Mouse (Mus musculus): ENCODE results near the gene Car10. TPM values are rescaled to one million over a fixed set of nuclear protein-coding genes. Genes with fewer than 3 reads are reported as not detected.

The Car10 gene
- polyA plus RNA-seq, 1 experiment from 2014 or later: 0.27 TPM

DNA sequence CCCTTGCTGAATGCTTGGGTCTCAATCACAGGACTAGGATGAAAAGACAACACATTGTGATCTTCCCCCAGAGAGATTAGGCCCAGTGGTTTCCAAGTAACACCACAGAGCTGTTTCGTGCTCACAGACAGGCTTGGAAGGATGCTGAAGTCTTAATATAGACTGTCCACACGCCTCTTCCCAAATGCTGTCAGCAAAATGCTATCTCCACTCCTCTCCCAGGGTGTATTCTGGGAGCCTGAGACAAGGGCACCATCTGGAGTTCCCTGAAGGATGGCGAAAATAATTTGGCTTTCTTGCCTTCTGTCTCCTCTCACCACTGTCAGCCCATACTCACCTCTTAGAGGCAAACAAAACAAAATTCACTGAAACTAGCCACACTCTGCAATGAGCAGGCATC, 467.9 kb downstream of the Car10 start:
- no peak for ATAC-seq (replicated peaks; ENCODE audit: low FRiP score, low TSS enrichment, low read depth)
- 78% methylated on average over 3 of the region's 3 CpGs for WGBS

DNA sequence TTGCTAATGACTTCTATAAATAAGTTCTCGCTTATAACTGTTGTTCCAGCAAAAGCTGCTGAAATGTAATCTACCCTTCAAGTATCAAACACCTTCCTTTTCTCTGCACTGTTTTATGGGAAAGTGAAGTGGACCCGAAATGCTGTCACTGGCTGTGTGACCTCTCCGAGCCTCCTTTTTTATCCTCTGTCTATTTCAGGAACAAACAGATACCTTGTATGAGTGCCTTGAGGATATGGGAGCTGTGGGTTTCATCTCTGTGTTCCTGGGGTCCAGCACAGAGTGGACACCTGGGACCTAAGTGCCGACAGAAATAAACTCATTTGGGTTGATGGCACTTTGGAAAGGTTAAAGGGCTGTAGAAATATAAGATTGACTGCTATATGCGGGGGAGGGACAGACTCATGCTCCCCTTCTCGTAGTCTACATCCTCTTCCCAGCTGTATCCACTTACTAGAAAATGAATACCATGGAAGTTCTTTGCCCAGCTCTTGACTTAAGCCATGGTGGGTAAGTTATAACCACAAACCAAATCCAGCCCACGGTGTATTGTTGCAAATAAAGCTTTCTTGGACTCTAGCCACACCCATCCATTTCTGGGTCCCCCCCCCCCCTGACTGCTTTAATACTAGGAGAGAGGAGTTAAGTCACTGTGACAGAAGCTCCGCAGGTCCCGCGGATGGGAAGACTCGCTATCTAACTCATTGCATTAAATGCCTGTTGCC, 474.3 kb downstream of the Car10 start:
- H3K4me1 ChIP-seq (replicated peaks; ENCODE audit: control insufficient read depth, insufficient read depth, low read length): no peaks in the 10 kb centered on the region
- H3K36me3 ChIP-seq (ENCODE audit: control insufficient read depth, insufficient read depth, low read length): no peaks in the 10 kb centered on the region
- H3K9ac ChIP-seq (ENCODE audit: low read length): no peak overlapping the region
- H3K4me3 ChIP-seq (ENCODE audit: low read depth, low read length): no peak overlapping the region
- no peak overlapping the region for H3K4me2 ChIP-seq (ENCODE audit: low read length)
- no peak overlapping the region for H3K27ac ChIP-seq (ENCODE audit: low read depth)
- ATAC-seq (replicated peaks; ENCODE audit: low FRiP score, low TSS enrichment, low read depth) (no peak), DNase-seq (ENCODE audit: low spot score) (no peak)
- WGBS: 81% methylated on average over 11 of the region's 11 CpGs
- H3K9me3 ChIP-seq (ENCODE audit: control insufficient read depth, low read length): no peaks in the 10 kb centered on the region
- H3K27me3 ChIP-seq (replicated peaks; ENCODE audit: control insufficient read depth, insufficient read depth, low read length): no peaks in the 10 kb centered on the region

More for the DNA sequence above, 467.9 kb downstream of the Car10 start:
- no peak for DNase-seq (ENCODE audit: low spot score)
- Histone ChIP-seq H3K27me3 (replicated peaks; ENCODE audit: control insufficient read depth, insufficient read depth, low read length) (no peaks in the 10 kb centered on the region), H3K36me3 (ENCODE audit: control insufficient read depth, insufficient read depth, low read length) (no peaks in the 10 kb centered on the region), H3K9ac (ENCODE audit: low read length) (no peak overlapping the region), H3K4me2 (ENCODE audit: low read length) (no peak overlapping the region), H3K9me3 (ENCODE audit: control insufficient read depth, low read length) (no peaks in the 10 kb centered on the region), H3K27ac (ENCODE audit: low read depth) (no peak overlapping the region), H3K4me3 (ENCODE audit: low read depth, low read length) (no peak overlapping the region), H3K4me1 (replicated peaks; ENCODE audit: control insufficient read depth, insufficient read depth, low read length) (no peaks in the 10 kb centered on the region)

DNA sequence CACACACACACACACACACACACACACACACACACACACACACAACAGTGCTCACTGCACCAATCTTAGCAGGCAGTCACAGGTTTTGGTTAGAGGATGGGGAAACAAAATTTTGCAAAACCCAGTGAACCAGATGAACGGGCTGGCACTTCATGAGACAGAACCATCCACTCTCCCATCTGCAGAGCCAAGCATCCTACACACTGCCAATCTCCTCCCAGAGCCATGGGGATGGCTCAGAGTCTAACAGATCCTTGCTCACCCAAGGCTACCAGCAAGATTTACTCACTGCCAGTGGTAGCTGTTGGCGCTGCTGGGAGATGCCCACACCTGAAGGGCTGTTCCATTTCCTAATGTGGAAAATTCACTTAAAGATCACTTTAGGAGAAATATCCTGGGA, 479.6 kb downstream of the Car10 start:
- Histone ChIP-seq H3K4me1 (replicated peaks; ENCODE audit: control insufficient read depth, insufficient read depth, low read length) (no peaks in the 10 kb centered on the region), H3K27me3 (replicated peaks; ENCODE audit: control insufficient read depth, insufficient read depth, low read length) (no peaks in the 10 kb centered on the region), H3K9me3 (ENCODE audit: control insufficient read depth, low read length) (no peaks in the 10 kb centered on the region), H3K9ac (ENCODE audit: low read length) (no peak overlapping the region), H3K36me3 (ENCODE audit: control insufficient read depth, insufficient read depth, low read length) (no peaks in the 10 kb centered on the region), H3K4me2 (ENCODE audit: low read length) (no peak overlapping the region), H3K4me3 (ENCODE audit: low read depth, low read length) (no peak overlapping the region), H3K27ac (ENCODE audit: low read depth) (no peak overlapping the region)
- ATAC-seq (replicated peaks; ENCODE audit: low FRiP score, low TSS enrichment, low read depth) (no peak), DNase-seq (ENCODE audit: low spot score) (no peak)
- 86% methylated on average over 2 of the region's 2 CpGs for WGBS

DNA sequence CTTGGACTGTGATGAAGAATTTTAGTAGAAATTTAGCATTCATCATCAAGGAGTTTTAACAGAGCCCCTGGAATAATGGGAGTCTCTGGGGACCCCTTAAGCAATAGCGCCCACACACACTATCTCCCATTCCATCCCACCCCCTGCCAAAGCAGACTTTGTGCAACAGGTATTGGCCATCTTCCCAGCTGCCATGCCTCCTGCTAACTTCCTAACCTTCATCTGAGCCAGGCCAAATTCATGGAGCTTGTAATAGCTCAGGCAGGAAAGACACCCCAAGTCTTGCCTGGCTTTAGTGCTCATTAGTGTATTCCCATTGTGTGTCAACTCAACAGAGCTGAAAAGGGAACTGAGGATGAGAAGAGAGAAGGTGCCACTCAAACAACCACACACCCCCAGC, 481.8 kb downstream of the Car10 start:
- H3K9me3 ChIP-seq (ENCODE audit: control insufficient read depth, low read length): no peaks in the 10 kb centered on the region
- H3K9ac ChIP-seq (ENCODE audit: low read length): no peak overlapping the region
- H3K27me3 ChIP-seq (replicated peaks; ENCODE audit: control insufficient read depth, insufficient read depth, low read length): no peaks in the 10 kb centered on the region
- no peak overlapping the region for H3K4me2 ChIP-seq (ENCODE audit: low read length)
- WGBS: 94% methylated on average over 1 of the region's 1 CpGs
- H3K36me3 ChIP-seq (ENCODE audit: control insufficient read depth, insufficient read depth, low read length): no peaks in the 10 kb centered on the region
- no peak overlapping the region for H3K27ac ChIP-seq (ENCODE audit: low read depth)
- DNase-seq (ENCODE audit: low spot score) (no peak), ATAC-seq (replicated peaks; ENCODE audit: low FRiP score, low TSS enrichment, low read depth) (no peak)
- no peak overlapping the region for H3K4me3 ChIP-seq (ENCODE audit: low read depth, low read length)
- no peaks in the 10 kb centered on the region for H3K4me1 ChIP-seq (replicated peaks; ENCODE audit: control insufficient read depth, insufficient read depth, low read length)

DNA sequence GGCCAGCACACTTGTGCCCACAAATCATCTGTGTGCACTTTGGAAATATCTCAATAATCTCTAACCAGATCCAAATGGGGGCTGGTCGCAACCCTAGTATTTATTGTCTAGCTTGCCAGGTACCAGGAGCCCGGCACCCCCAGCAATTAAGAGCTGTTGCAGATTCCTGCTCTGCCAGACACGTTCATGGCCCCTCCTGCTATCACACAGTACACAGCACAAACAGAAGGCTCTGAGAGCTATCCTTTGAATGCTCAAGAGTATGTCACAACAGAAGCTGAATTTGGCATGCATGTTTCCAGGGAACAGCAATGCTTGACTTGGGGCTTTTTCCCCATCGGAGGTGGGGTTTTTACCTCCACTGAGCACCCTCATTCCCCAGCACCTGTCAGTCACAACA, 483.5 kb downstream of the Car10 start:
- WGBS: 26% methylated on average over 4 of the region's 4 CpGs
- no peak overlapping the region for H3K27ac ChIP-seq (ENCODE audit: low read depth)
- no peaks in the 10 kb centered on the region for H3K4me1 ChIP-seq (replicated peaks; ENCODE audit: control insufficient read depth, insufficient read depth, low read length)
- no peaks in the 10 kb centered on the region for H3K9me3 ChIP-seq (ENCODE audit: control insufficient read depth, low read length)
- no peak for DNase-seq (ENCODE audit: low spot score)
- H3K4me3 ChIP-seq (ENCODE audit: low read depth, low read length): no peak overlapping the region
- H3K9ac ChIP-seq (ENCODE audit: low read length): no peak overlapping the region
- no peaks in the 10 kb centered on the region for H3K36me3 ChIP-seq (ENCODE audit: control insufficient read depth, insufficient read depth, low read length)
- no peak for ATAC-seq (replicated peaks; ENCODE audit: low FRiP score, low TSS enrichment, low read depth)
- H3K27me3 ChIP-seq (replicated peaks; ENCODE audit: control insufficient read depth, insufficient read depth, low read length): no peaks in the 10 kb centered on the region
- no peak overlapping the region for H3K4me2 ChIP-seq (ENCODE audit: low read length)

DNA sequence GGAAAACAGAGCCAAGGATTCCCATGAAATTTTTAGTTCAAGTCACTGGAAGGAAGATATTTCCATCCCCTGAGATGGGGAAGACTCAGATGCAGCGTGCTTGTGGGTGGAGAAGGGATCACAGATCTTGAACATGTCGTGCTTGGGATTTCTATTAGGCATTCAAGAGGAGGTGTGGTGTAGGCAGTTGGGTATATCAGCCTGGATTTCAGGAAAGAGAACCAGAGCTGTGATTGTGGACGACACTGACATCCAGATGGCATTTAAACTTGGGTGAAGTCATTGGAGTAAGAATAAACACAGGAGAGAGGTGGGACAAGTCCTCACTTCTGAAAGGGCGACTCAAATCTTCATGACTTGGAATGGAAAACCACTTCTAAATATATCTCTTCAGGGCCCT, 490.0 kb downstream of the Car10 start:
- WGBS: 74% methylated on average over 4 of the region's 4 CpGs
- ATAC-seq (replicated peaks; ENCODE audit: low FRiP score, low TSS enrichment, low read depth): no peak

DNA sequence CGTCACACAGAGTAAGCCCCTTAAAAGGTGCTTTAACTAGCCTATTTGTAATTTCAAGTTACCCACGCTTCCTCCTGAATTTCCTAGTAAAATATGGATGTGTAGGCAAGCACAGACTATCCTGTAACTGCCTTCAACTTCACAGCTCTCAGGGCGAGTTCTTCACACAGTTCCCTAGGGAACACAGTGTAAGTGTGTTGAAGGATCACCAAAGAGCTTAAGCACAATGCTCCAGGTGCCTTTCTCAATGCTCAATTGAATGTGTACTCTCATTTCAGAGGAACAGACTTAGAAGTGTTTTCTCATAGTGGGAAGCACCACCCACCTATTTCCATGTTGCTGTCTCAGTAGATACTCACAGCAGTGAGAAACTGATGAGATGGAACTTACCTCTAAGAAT, 492.8 kb downstream of the Car10 start:
- Histone ChIP-seq H3K27ac (ENCODE audit: low read depth) (no peak overlapping the region), H3K4me1 (replicated peaks; ENCODE audit: control insufficient read depth, insufficient read depth, low read length) (no peaks in the 10 kb centered on the region), H3K4me3 (ENCODE audit: low read depth, low read length) (no peak overlapping the region), H3K4me2 (ENCODE audit: low read length) (no peak overlapping the region), H3K9ac (ENCODE audit: low read length) (no peak overlapping the region), H3K36me3 (ENCODE audit: control insufficient read depth, insufficient read depth, low read length) (no peaks in the 10 kb centered on the region), H3K9me3 (ENCODE audit: control insufficient read depth, low read length) (no peaks in the 10 kb centered on the region), H3K27me3 (replicated peaks; ENCODE audit: control insufficient read depth, insufficient read depth, low read length) (no peaks in the 10 kb centered on the region)
- 70% methylated on average over 3 of the region's 3 CpGs for WGBS
- ATAC-seq (replicated peaks; ENCODE audit: low FRiP score, low TSS enrichment, low read depth) (no peak), DNase-seq (ENCODE audit: low spot score) (no peak)

More for the DNA sequence above, 490.0 kb downstream of the Car10 start:
- no peak overlapping the region for H3K9ac ChIP-seq (ENCODE audit: low read length)
- no peaks in the 10 kb centered on the region for H3K4me1 ChIP-seq (replicated peaks; ENCODE audit: control insufficient read depth, insufficient read depth, low read length)
- H3K27ac ChIP-seq (ENCODE audit: low read depth): no peak overlapping the region
- H3K36me3 ChIP-seq (ENCODE audit: control insufficient read depth, insufficient read depth, low read length): no peaks in the 10 kb centered on the region
- no peak overlapping the region for H3K4me3 ChIP-seq (ENCODE audit: low read depth, low read length)
- H3K4me2 ChIP-seq (ENCODE audit: low read length): no peak overlapping the region
- H3K9me3 ChIP-seq (ENCODE audit: control insufficient read depth, low read length): no peaks in the 10 kb centered on the region
- no peak for DNase-seq (ENCODE audit: low spot score)
- H3K27me3 ChIP-seq (replicated peaks; ENCODE audit: control insufficient read depth, insufficient read depth, low read length): no peaks in the 10 kb centered on the region

DNA sequence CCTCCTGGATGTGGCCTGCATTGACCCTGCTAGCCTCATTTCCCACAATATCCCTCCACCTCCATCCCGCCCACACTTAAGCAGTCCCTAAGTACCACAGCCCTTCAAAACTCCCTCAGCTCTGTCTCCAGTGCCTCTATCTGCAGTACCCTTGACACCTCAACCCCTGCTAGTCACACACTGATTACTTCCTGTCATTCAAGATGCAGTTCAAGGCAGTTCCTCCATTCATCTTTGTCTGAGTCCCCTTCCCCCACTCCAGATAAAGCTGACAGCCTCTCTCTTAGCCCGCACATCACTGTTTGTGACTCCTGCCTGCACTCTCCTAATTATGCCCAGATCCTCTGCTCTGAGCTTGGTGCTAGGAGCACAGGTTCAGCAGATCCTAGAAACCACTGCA, 496.2 kb downstream of the Car10 start:
- no peak for ATAC-seq (replicated peaks; ENCODE audit: low FRiP score, low TSS enrichment, low read depth)

DNA sequence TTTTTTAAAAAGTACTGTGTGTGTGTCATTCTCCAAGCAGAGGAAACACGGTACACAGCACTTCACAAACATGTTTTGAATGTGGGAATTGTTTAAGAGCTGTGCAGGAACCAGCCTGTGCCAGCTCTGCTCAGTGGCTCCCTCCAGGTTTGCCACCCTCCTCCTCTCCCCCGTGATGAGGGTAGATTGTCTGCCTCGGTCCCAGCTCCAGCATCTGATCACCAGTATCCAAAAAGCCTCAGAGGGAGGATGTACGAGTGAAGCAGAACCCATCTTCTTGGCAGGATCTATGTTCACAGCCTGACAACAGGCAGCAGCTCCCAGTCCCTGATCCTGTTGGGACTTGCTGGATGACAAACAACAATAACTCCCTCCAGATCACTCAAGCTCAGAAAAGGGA, 500.3 kb downstream of the Car10 start:
- ATAC-seq (replicated peaks; ENCODE audit: low FRiP score, low TSS enrichment, low read depth) (no peak), DNase-seq (ENCODE audit: low spot score) (no peak)
- Histone ChIP-seq H3K9ac (ENCODE audit: low read length) (no peak overlapping the region), H3K27me3 (replicated peaks; ENCODE audit: control insufficient read depth, insufficient read depth, low read length) (no peaks in the 10 kb centered on the region), H3K9me3 (ENCODE audit: control insufficient read depth, low read length) (no peaks in the 10 kb centered on the region), H3K27ac (ENCODE audit: low read depth) (no peak overlapping the region), H3K4me1 (replicated peaks; ENCODE audit: control insufficient read depth, insufficient read depth, low read length) (no peaks in the 10 kb centered on the region), H3K36me3 (ENCODE audit: control insufficient read depth, insufficient read depth, low read length) (no peaks in the 10 kb centered on the region), H3K4me3 (ENCODE audit: low read depth, low read length) (no peak overlapping the region), H3K4me2 (ENCODE audit: low read length) (no peak overlapping the region)
- 70% methylated on average over 4 of the region's 4 CpGs for WGBS

More for the DNA sequence above, 496.2 kb downstream of the Car10 start:
- Histone ChIP-seq H3K27ac (ENCODE audit: low read depth) (no peak overlapping the region), H3K4me2 (ENCODE audit: low read length) (no peak overlapping the region), H3K36me3 (ENCODE audit: control insufficient read depth, insufficient read depth, low read length) (no peaks in the 10 kb centered on the region), H3K9me3 (ENCODE audit: control insufficient read depth, low read length) (no peaks in the 10 kb centered on the region), H3K4me1 (replicated peaks; ENCODE audit: control insufficient read depth, insufficient read depth, low read length) (no peaks in the 10 kb centered on the region), H3K27me3 (replicated peaks; ENCODE audit: control insufficient read depth, insufficient read depth, low read length) (no peaks in the 10 kb centered on the region), H3K9ac (ENCODE audit: low read length) (no peak overlapping the region), H3K4me3 (ENCODE audit: low read depth, low read length) (no peak overlapping the region)
- 27% methylated on average over 2 of the region's 2 CpGs for WGBS
- DNase-seq (ENCODE audit: low spot score): no peak
